Mouse (Mus musculus) left cerebral cortex, postnatal 10 days (tissue): ENCODE measurements around the gene Foxp1. TPM values are rescaled to one million over a fixed set of nuclear protein-coding genes. Genes with fewer than 3 reads are reported as not detected.

Source experiments
- DNase-seq, 2 experiments: peaks; one replicate each; pipeline ENCODE4 v3.0.0; 2021 to 2022; ENCODE audit warnings: low spot score in 2 of 2, mixed read lengths in 1 of 2; ENCODE audit errors: extremely low spot score in 1 of 2
- intact Hi-C: fragments of 180-260 bp; cut with DNase I; formaldehyde crosslinking; loops from one replicate; pipeline ENCODE4 v1.15.1; 2025
- total RNA-seq, 2 experiments: library from RNA; stranded (reverse); gene quantifications; 2 replicates each; pipeline ENCODE4 v1.2.3; 2021

Foxp1 gene
- total RNA-seq, 2 experiments from 2014 or later: 157 to 161 TPM

DNA sequence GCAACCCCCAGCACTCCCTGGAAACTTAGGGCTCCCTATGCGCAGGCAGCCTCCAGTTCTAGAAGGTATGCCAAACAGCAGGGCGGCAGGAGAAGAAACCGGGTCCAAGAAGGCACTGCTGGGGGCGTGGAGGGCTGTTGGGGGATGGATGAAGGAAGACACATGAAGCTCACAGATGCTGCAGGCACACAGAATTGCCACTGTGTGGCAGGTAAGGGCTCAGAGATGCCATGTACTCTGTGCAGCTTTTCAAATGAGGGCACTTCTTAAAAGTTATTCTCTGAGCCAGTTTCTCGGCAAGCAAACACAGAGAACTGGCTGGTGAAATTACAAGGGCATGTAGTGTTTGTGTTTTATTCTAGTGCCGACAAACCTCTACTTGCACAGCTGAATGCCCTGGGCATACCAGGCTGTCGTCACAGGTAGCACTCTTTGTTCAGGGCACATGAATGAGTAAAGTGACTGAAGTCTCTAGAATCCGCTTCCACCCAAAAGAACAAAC lies 330.8 kb downstream of the Foxp1 start:
- DNase-seq: no peak
- intact Hi-C loops: no loop called here

DNA sequence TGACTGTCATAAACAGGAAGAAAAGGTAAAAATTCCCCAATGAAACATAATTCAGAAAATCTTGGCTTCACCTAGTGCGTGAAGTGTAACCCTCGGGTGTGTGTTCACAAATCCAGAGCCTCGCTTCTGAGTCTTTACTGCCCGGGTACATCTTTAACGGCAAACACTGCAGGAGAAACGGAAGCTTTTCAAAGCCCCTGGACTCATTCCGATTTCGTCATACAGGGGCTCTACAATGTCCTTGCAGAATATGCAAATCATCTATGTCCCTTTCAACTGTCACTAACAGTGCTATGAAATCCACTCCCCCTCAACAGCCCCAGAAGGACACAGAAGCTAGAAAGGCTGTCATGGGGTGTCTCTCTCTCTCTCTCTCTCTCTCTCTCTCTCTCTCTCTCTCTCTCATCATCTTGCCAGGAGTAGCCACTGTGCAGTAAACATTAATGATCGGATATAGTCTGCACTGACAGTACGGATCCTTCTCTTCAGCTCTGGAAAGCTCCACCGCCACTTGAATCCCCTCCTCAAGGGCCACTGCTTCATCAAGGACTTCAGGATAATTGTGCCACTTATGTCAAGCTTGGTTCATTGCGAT lies 331.4 kb downstream of the Foxp1 start:
- intact Hi-C loops: no loop called here
- DNase-seq: no peak

DNA sequence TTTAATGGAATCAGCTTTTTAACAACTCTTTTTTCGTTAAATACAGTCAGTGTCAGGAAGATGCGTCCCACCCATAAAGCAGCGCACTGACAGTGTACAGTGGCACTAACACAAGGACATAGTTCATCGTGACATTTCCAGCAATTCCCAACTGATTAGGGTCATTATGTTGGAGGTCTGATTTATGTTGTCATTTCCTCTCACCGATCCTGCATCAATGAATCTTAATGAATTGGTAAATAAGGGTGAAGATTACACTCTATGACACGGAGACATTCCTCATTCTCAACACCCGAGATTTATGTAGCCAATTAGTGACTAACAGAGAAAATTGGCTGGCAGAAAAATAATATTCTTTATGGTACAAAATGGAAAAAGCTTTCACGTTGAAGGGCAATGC lies 332.6 kb downstream of the Foxp1 start:
- intact Hi-C loops: no loop called here
- no peak for DNase-seq

DNA sequence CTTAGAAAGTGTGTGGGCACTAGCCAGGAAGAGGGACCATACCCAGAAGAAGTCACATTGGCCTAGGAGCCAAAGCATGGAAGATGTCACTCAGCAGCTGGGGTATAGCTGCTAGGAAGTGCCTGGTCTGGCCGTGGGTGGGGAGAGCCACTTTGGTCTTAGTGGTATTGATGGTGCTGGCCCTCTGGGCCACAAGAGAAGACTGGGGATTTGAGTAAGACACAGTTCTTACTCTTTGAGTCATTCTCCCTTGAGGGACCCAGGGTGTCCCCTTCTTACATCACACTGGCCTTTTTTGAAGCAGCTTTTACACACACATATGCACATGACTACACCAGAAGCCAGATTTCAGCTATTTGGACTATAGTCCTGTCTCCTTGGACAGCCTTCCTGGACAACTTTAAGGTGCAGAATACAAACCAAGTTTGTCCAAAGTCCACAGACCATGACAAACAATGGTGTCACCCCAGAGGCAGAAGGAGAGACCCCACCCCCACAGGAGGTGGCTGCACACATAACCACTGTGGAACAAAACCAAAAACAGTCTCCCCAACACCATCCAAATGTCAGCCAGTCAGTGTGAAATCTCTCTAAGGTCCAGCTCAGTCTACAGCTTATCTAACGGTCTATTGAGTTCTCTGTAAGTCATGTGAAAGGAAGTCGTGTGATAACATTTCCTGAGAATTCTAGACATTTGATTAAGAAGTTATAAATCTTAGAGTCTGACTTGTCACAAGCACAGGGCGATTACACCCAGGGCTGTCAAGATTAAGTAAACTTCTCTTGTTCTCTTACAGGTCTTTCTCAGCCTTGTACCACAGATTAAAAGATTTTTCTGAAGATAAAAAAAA lies 333.9 kb downstream of the Foxp1 start:
- no peak for DNase-seq
- intact Hi-C loops: no loop called here

DNA sequence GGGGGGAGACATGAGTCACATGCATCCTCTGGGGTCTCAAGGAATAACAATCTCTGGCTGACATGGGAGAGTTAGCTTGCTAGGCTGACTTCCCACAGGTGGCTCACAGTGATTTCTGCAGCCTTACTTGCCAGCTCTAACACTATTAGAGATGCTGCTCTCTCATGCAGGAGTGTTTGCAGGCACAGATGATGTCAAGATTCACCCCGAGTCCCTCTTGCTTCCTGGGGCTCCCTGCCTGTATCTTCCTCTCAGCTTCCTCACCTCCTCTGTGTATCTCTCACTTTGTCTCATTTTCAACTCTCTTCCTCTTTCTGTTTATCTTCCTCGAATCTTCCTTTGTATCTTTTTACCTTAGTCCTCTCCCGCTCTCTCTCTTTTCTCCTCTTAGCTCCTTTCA lies 334.6 kb downstream of the Foxp1 start:
- DNase-seq: no peak
- intact Hi-C loops: no loop called here

DNA sequence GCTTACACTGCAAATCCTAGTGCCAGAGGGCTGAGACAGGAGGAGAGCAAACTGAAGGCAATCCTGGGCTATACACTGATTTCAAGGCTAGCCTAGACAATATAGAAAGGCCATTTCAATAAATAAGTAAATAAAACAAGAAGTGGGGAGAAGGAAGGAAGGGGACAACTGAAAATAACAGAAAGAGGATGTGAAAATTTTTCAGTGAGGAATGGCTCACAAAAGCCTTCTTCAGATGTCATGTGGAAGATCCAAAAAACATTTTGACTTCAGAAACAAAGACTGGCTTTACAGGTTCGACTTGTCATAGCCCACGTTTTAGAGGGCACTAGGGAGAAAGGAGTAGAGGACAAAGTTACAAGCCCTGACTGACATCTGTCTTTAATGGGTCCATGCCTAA lies 335.1 kb downstream of the Foxp1 start:
- intact Hi-C loops: no loop called here

DNA sequence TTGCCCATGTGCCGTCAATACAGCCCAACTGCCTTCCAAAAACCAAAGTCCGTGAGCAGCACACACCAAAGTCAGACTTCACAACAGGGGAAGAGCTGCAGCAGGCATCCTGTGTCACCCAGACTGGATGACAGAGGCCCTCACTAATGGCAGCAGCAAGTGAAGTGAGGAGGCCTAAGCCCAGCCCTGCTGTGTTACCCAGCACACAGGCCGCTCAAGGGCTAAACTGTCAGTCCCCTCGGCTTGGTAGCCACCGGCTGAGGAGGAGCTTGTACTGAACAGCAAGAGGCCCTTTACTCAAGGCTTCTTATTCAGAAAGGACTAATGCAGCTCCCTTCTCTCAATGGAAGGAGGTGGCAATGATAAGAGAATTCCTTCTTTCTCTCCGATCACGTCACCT lies 336.0 kb downstream of the Foxp1 start:
- no peak for DNase-seq

More for the DNA sequence above, 335.1 kb downstream of the Foxp1 start:
- DNase-seq: no peak

DNA sequence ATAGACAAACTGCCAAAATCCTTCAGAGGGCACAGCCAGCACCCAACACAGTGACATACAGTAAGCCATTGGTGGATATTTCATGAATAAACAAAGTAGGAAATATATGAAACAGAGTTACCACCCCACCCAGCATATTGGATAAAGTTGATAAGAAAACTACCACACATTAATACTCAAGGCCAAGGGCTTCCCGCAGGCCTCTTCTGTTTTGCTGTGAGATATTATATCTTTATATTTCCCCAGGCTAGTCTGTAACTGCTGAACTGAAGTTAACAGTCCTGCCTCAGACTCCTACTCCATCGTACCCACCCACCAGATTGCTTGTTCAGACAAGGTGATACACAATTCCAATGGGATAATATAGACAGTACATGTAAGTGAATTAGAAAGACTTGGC lies 336.7 kb downstream of the Foxp1 start:
- intact Hi-C loops: no loop called here

More for the DNA sequence above, 336.0 kb downstream of the Foxp1 start:
- intact Hi-C loops: no loop called here

DNA sequence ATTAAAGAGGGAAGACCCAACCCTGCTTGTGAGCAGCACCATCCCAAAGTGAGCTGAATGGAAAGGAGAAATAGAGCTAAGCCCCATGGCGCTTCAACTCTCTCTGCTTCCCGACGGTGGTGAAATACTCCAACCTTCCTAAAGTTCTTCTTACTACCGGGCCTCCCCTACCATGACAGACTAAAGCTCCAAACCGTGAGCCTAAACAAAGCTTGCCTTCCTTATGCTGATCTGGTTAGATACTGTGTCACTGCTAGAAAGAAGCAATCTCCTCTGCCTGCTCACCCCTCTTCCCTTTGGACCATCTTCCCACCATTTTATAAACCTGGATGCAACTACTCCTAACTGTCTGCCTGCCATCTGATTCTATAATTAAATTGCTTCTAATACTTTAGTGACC lies 338.5 kb downstream of the Foxp1 start:
- intact Hi-C loops: no loop called here
- DNase-seq: no peak

More for the DNA sequence above, 336.7 kb downstream of the Foxp1 start:
- no peak for DNase-seq

DNA sequence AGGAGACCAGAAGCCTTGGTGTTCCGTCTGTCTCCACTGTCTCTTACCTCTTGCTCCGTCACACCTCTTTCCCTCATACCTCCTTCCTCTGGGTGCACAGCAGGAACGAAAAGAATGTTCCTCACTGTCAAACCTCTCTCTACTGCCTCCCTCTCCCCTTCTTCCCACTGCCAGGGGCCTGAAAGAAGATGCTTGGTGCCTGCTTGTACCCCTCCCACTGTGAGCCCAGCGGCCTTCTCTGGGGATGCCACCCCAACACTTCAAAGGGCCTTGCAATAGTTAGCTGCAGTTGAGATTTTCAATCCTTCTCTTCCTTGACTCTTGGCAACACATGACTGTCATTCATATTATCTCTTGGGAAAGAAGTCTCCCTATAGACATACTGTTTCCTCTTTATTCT lies 339.7 kb downstream of the Foxp1 start:
- intact Hi-C loops: no loop called here
- no peak for DNase-seq

DNA sequence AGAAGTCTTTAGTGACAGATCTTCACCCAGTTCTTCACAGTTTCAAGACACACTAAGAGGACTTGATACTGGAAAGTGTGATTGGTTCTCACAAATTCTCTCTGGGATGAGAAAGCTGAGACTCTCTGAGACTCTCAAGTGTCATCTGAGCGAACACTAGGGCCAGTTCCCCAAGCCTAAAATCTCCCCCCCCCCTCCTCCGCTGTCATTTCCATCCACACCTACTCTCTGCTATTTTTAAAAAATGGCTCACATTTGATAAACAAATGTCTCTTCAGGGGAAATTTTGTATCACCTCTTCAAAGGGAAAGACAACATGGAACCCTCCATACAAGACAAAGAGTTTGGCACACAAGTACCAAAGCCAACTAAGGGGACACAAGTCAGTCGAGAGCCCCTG lies 346.3 kb downstream of the Foxp1 start:
- intact Hi-C loops: no loop called here
- no peak for DNase-seq

DNA sequence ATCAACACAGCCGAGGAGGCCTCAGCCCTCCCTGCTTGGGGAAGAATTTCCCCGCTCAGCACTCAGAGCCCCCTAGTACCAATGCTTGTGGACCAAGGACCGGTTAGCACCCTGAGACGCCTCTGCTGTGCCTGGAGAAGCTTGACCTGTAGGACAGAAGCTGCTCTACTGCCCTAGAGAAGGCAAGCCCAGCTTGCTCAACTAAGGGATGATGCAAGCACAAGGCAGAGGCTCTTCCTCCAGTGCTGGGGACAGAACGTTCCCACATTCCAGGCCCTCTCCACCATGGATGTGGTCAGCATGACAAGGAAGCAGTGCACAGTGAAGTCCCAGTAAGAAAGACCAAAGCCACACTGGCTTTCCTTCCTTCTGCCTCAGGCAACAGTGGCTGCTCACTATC lies 347.1 kb downstream of the Foxp1 start:
- DNase-seq: no peak
- intact Hi-C loops: no loop called here

DNA sequence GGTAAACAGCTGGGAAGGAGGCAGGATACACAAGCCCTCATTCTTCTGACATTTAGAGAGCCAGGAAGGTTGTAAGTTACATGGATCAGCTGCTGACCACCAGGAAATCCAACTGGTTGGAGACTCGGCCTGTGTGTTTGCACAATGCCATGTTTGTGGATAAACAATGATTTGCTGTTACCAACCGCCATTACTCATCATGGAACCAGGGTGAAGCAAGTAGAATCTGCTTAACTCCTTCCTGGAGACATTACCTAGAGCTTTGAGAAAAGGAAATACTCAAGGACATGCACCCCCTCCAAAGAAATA lies 348.7 kb downstream of the Foxp1 start:
- intact Hi-C loops: no loop called here
- DNase-seq: no peak

DNA sequence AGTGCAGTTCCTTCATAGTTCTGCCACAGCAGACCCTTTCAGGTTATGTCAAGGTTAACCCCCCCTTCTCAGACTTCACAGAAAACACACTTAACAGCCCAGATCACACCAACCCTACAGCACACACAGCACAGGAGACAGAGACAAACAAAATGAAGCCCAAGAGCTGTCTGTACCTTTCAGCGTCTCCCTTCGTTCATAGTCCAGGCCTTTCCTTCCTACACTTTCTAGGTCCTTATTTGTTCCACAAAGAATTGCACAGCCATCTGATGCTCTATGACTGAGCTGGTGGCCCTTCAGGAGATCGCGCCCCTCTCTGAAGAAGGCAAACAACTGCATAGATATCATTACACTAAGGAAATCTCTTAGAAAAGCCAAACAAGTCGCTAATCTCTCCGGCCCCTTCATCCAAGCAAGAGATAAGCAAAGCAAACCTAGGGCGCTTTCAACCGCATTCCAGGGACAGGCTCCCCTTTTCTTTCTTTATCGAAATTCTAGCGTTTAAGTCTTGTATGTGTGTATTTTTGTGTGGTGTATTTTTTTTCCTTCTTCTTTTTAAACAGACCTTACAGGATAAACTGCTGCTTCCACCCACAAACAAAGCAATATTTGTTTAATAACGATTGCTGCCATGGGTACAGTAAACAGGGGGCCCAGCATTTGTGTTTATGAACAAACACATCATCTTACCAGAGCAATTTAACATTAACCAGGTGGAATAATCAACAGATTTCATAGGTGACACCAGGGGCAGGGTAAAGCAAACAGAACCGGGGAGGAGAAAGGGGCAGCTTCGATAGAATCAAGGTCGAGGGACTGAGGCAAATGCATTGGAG lies 349.2 kb downstream of the Foxp1 start:
- DNase-seq: no peak
- intact Hi-C loops: no loop called here

DNA sequence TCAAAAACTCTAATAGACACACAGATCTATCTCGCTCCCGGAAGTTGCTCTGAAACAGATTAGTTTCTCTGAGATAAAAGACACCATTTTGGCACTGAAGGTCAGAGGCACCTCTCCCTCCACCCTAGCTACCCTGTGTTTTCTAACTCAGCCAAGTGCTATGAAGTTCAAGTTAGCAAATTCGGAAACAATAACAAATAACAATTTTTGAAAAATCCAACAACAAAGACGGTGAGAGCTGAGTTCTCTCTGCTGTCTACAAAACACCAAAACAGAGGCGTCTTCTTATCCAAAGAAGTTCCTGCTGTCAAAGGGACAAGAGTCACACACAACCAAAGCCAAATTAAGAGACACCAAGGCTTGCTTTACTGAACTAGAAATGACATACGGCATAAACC lies 349.9 kb downstream of the Foxp1 start:
- intact Hi-C loops: no loop called here
- no peak for DNase-seq

DNA sequence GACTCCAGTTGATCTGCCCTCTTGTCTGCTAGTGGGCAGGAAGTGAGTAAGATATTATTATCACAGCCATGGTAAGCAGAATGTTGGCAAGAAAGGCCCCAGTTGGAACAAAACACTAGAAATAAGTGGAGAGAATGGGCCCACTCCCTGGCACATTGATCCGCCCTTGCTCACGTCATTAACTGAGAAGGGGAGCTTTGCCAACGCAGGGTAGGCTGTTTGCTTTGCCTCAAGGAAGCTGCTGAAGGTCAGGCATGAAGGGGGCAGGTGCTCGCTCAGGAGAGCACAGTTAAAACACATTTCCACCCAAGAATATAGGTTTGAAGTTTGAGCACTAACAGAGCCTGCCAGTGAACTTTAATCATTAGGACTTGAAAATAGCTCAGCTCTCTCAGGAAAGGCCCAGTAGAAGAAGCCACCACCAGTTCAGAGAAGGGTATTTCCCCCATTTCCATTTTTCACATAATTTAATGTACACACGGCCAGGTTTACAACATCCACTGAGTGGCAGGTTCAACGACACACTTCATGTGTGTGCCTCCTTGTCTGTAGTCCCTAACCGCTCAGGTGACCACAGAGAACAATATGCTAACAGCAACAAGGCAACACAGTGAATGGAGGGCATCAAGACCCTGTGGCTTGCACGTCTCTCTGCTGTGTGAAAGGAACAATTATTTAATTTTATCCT lies 350.5 kb downstream of the Foxp1 start:
- DNase-seq: no peak
- intact Hi-C loops: no loop called here

DNA sequence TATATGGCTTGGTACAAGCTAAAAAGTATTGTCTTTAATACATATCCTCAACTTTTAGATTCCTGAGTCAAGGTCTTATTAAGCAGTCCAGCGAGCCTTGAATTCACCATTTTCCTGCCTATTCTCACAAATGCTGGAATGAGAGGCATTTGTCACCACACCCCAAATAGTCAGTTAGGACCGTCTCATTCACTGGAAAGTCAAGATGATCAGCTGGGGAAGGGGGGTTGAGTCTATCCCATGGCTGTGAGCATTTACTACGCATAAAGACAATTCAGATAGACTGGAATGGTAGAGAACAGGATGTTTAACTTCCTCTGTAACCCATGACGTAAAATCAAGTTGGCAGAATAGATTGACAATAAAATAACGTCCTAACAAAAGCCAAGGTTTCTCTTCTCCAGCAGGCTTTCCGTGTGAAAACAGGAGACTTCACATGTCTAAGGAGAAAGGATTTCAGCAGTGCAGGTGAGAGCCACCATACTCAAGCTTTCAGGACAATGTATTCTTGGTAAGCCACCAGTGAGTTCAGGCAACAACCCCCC lies 351.2 kb downstream of the Foxp1 start:
- intact Hi-C loops: no loop called here
- DNase-seq: no peak

DNA sequence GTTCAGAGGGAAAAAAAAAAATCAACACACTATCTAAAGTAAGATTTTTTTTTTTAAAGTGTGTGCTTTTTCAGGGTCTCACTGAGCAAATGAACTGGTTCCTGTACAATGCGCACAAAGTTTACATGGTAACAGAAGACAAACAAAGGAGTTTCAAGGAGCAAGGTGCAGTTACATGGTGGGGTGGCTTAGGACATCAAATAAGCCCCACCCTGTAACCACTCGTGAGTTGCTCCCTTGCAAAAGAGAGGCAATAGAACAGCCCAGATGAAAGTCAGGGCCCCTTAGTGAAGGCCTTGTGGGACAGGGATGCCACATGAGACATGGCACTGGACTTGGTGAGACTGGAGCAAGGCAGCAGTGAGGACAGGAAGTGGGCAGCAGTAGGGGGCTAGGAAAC lies 353.8 kb downstream of the Foxp1 start:
- no peak for DNase-seq
- intact Hi-C loops: no loop called here

DNA sequence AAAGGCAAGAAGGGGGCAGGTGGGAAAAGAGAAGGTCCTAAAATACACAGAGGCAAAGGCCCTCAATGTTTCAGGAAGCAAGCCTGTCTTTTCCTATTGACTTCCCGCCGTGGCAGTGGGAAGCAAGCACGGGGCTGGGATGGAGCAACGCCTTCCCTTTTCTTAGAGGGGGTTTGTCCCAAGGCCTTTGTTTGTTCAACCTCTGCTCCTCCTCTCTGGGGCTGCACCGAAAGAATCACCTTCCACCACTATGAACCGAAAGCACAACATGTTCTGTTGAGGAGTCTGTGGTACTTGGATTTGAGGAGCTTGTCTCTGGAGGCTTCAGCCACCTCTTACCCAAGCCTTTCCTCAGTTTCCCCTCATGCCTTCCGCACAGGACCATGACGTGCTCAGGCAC lies 355.5 kb downstream of the Foxp1 start:
- intact Hi-C loops: no loop called here
- no peak for DNase-seq
